Mouse (Mus musculus) forebrain, embryonic 11.5 days (tissue): ENCODE data around the gene Smyd3. TPM values are rescaled to one million over a fixed set of nuclear protein-coding genes. Genes with fewer than 3 reads are reported as not detected.

ENCODE experiments used
- ATAC-seq: fragments of 200-750 bp; cut with Nextera tagmentation; replicated peaks from 2 replicates; pipeline ENCODE4 v1.8.0; 2017; ENCODE audit warnings: moderate TSS enrichment; ENCODE audit not compliant: low FRiP score
- DNase-seq: peaks from one replicate; pipeline ENCODE4 v3.0.0-alpha.2; 2017; ENCODE audit warnings: low spot score
- H3K27ac ChIP-seq: fragments of 300-500 bp; sonication (generic); 2 replicates; pipeline ENCODE4 v1.5.1; 2014; ENCODE audit warnings: low read depth, low read length
- H3K27me3 ChIP-seq: fragments of 300-500 bp; sonication (generic); 2 replicates; pipeline ENCODE4 v1.6.1; 2014; ENCODE audit warnings: mild to moderate bottlenecking, low read length, mixed read lengths; ENCODE audit not compliant: control insufficient read depth, insufficient read depth
- H3K36me3 ChIP-seq: fragments of 300-500 bp; sonication (generic); 2 replicates; pipeline ENCODE4 v1.6.1; 2014; ENCODE audit warnings: mild to moderate bottlenecking, low read length, moderate library complexity, mixed read lengths; ENCODE audit not compliant: control insufficient read depth, insufficient read depth
- H3K4me1 ChIP-seq: fragments of 300-500 bp; sonication (generic); replicated peaks from 2 replicates; pipeline ENCODE4 v1.6.1; 2014; ENCODE audit warnings: low read length, mixed read lengths; ENCODE audit not compliant: control insufficient read depth, insufficient read depth
- H3K4me2 ChIP-seq: fragments of 300-500 bp; sonication (generic); 2 replicates; pipeline ENCODE4 v1.6.1; 2014; ENCODE audit warnings: low read depth, mild to moderate bottlenecking, low read length, moderate library complexity, mixed read lengths; ENCODE audit not compliant: severe bottlenecking
- H3K4me3 ChIP-seq: fragments of 300-500 bp; sonication (generic); 2 replicates; pipeline ENCODE4 v1.5.1; 2014; ENCODE audit warnings: low read depth, low read length
- H3K9ac ChIP-seq: fragments of 300-500 bp; sonication (generic); 2 replicates; pipeline ENCODE4 v1.6.1; 2014; ENCODE audit warnings: low read length
- H3K9me3 ChIP-seq: fragments of 300-500 bp; sonication (generic); 2 replicates; pipeline ENCODE4 v1.6.1; 2016; ENCODE audit warnings: low read length, mixed read lengths; ENCODE audit not compliant: control insufficient read depth
- WGBS: fragments of 180-500 bp; shearing (Covaris S2); extraction: QIAGEN DNeasy Blood & Tissue Kit; methylation state at CpG from one replicate; pipeline ENCODE4 v1.1.7; 2014; 5-methylcytosine and 5-hydroxymethylcytosine counted together
- polyA plus RNA-seq: library from polyadenylated mRNA; unstranded; fragments of >200 nt; fragmentation: Nextera tagmentation; extraction: Ambion mirVana; gene quantifications from 2 replicates; pipeline ENCODE4 v1.2.1, GENCODE M21; 2014

Smyd3 gene
- polyA plus RNA-seq, 1 experiment from 2014 or later = 14.1 TPM

- no peaks in the 10 kb centered on the region for H3K27me3 ChIP-seq
- no peak for ATAC-seq
These were observed 228.1 kb downstream of the Smyd3 start for GRCm38 (mm10) chr1:179289744-179290143.

GRCm38 (mm10) chr1:179286748-179287147 lies 231.1 kb downstream of the Smyd3 start:
- ATAC-seq (no peak), DNase-seq (no peak)
- WGBS = 89% methylated on average over 6 of the region's 6 CpGs
- no peak overlapping the region for H3K27ac ChIP-seq
- H3K4me3 ChIP-seq = no peak overlapping the region
- H3K4me2 ChIP-seq = no peak overlapping the region
- no peaks in the 10 kb centered on the region for H3K27me3 ChIP-seq
- H3K36me3 ChIP-seq = no peaks in the 10 kb centered on the region
- H3K9me3 ChIP-seq = no peaks in the 10 kb centered on the region
- no peaks in the 10 kb centered on the region for H3K4me1 ChIP-seq
- H3K9ac ChIP-seq = no peak overlapping the region

More at GRCm38 (mm10) chr1:179289744-179290143, 228.1 kb downstream of the Smyd3 start:
- no peak for DNase-seq
- no peak overlapping the region for H3K4me2 ChIP-seq
- H3K4me1 ChIP-seq = no peaks in the 10 kb centered on the region
- 95% methylated on average over 3 of the region's 3 CpGs for WGBS
- H3K9me3 ChIP-seq = no peaks in the 10 kb centered on the region
- H3K36me3 ChIP-seq = no peaks in the 10 kb centered on the region
- no peak overlapping the region for H3K4me3 ChIP-seq
- H3K9ac ChIP-seq = no peak overlapping the region
- no peak overlapping the region for H3K27ac ChIP-seq

- Histone ChIP-seq H3K27me3 (no peaks in the 10 kb centered on the region), H3K9ac (no peak overlapping the region), H3K4me1 (no peaks in the 10 kb centered on the region), H3K4me2 (no peak overlapping the region), H3K9me3 (no peaks in the 10 kb centered on the region), H3K27ac (no peak overlapping the region), H3K36me3 (no peaks in the 10 kb centered on the region), H3K4me3 (no peak overlapping the region)
- ATAC-seq (no peak), DNase-seq (no peak)
- 88% methylated on average over 5 of the region's 5 CpGs for WGBS
These were observed 235.0 kb downstream of the Smyd3 start for GRCm38 (mm10) chr1:179282821-179283220.

- WGBS = 89% methylated on average over 13 of the region's 13 CpGs
- no peak overlapping the region for H3K27ac ChIP-seq
- no peak overlapping the region for H3K4me3 ChIP-seq
- H3K9me3 ChIP-seq = no peaks in the 10 kb centered on the region
- DNase-seq (no peak), ATAC-seq (no peak)
- no peak overlapping the region for H3K9ac ChIP-seq
- no peaks in the 10 kb centered on the region for H3K36me3 ChIP-seq
- H3K4me2 ChIP-seq = no peak overlapping the region
- H3K27me3 ChIP-seq = no peaks in the 10 kb centered on the region
- H3K4me1 ChIP-seq = no peaks in the 10 kb centered on the region
These were observed 236.3 kb downstream of the Smyd3 start for GRCm38 (mm10) chr1:179281401-179282121.

- H3K4me3 ChIP-seq = no peak overlapping the region
- DNase-seq (no peak), ATAC-seq (no peak)
- H3K27ac ChIP-seq = no peak overlapping the region
- 96% methylated on average over 4 of the region's 4 CpGs for WGBS
- no peaks in the 10 kb centered on the region for H3K4me1 ChIP-seq
- no peak overlapping the region for H3K4me2 ChIP-seq
- no peaks in the 10 kb centered on the region for H3K9me3 ChIP-seq
- H3K27me3 ChIP-seq = no peaks in the 10 kb centered on the region
- no peak overlapping the region for H3K9ac ChIP-seq
- no peaks in the 10 kb centered on the region for H3K36me3 ChIP-seq
These were observed 238.7 kb downstream of the Smyd3 start for GRCm38 (mm10) chr1:179279116-179279515.

GRCm38 (mm10) chr1:179277346-179277745 lies 240.5 kb downstream of the Smyd3 start:
- Histone ChIP-seq H3K27ac (no peak overlapping the region), H3K4me3 (no peak overlapping the region), H3K9me3 (no peaks in the 10 kb centered on the region), H3K27me3 (no peaks in the 10 kb centered on the region), H3K4me1 (no peaks in the 10 kb centered on the region), H3K36me3 (no peaks in the 10 kb centered on the region), H3K9ac (no peak overlapping the region), H3K4me2 (no peak overlapping the region)
- DNase-seq (no peak), ATAC-seq (no peak)
- WGBS = 90% methylated on average over 9 of the region's 9 CpGs

GRCm38 (mm10) chr1:179276866-179277265 lies 241.0 kb downstream of the Smyd3 start:
- no peaks in the 10 kb centered on the region for H3K27me3 ChIP-seq
- no peaks in the 10 kb centered on the region for H3K9me3 ChIP-seq
- H3K4me1 ChIP-seq = no peaks in the 10 kb centered on the region
- H3K9ac ChIP-seq = no peak overlapping the region
- no peak for ATAC-seq
- DNase-seq = no peak
- H3K36me3 ChIP-seq = no peaks in the 10 kb centered on the region
- H3K4me2 ChIP-seq = no peak overlapping the region
- no peak overlapping the region for H3K4me3 ChIP-seq
- WGBS = 94% methylated on average over 1 of the region's 1 CpGs
- no peak overlapping the region for H3K27ac ChIP-seq

GRCm38 (mm10) chr1:179272926-179273325 lies 244.9 kb downstream of the Smyd3 start:
- H3K27me3 ChIP-seq = no peaks in the 10 kb centered on the region
- H3K9me3 ChIP-seq = peaks cover 3% of the 10 kb centered on the region; the same call in 1 of the 2 replicates
- no peak for ATAC-seq
- no peaks in the 10 kb centered on the region for H3K4me1 ChIP-seq
- H3K27ac ChIP-seq = no peak overlapping the region
- WGBS = 85% methylated on average over 4 of the region's 4 CpGs
- no peaks in the 10 kb centered on the region for H3K36me3 ChIP-seq
- H3K4me2 ChIP-seq = no peak overlapping the region
- DNase-seq = no peak
- no peak overlapping the region for H3K4me3 ChIP-seq
- H3K9ac ChIP-seq = no peak overlapping the region

GRCm38 (mm10) chr1:179272351-179272750 lies 245.5 kb downstream of the Smyd3 start:
- no peak overlapping the region for H3K4me3 ChIP-seq
- DNase-seq = no peak
- no peaks in the 10 kb centered on the region for H3K4me1 ChIP-seq
- no peak overlapping the region for H3K4me2 ChIP-seq
- no peak for ATAC-seq
- H3K9me3 ChIP-seq = peaks cover 3% of the 10 kb centered on the region; the same call in 1 of the 2 replicates
- no peak overlapping the region for H3K27ac ChIP-seq
- H3K27me3 ChIP-seq = no peaks in the 10 kb centered on the region
- H3K9ac ChIP-seq = no peak overlapping the region
- no peaks in the 10 kb centered on the region for H3K36me3 ChIP-seq
